Mouse (Mus musculus) hematopoietic stem cell, adult 5-6 weeks (primary cell): Measurements from ENCODE around the gene Borcs5. TPM values are rescaled to one million over a fixed set of nuclear protein-coding genes. Genes with fewer than 3 reads are reported as not detected.

Experiments
- ATAC-seq, 2 experiments: fragments of 125-278 bp in 1 of 2; replicated peaks in 1 of 2; 2 replicates each; pipeline ENCODE4 v1.8.0; 2016 to 2017; ENCODE audit warnings: inconsistent platforms in 2 of 2, mild to moderate bottlenecking in 2 of 2, moderate number of reproducible peaks in 2 of 2, low read depth in 1 of 2, moderate TSS enrichment in 1 of 2; ENCODE audit not compliant: low FRiP score in 2 of 2, poor library complexity in 2 of 2, severe bottlenecking in 2 of 2, insufficient read depth in 1 of 2, low TSS enrichment in 1 of 2
- total RNA-seq: library from RNA; stranded (forward); fragments of 172-1452, 232-1000 nt; gene quantifications from 2 replicates; pipeline ENCODE4 v1.2.3, GENCODE M21; 2017

Borcs5 gene
- 7.8 and 8.5 TPM in 2 replicates for total RNA-seq

DNA sequence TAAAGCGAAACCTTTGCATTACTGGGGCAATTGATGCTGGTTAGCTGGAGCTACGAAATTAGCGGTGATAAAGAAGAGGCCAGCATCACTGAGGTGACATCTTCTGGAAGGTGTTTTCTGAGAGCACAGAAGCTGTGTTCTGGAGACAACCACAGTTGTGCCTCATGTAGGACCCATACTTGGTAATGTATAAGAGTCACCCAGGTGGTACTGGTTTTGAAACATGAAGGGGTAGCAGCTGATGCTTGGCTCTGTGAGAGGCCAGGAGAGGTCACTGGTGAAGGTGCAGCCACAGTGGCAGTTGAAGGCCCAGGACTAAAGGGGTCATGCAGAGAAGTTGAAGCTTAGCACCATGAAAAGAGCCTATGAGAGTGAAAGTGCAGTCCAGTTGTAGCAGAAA, at the start of gene Borcs5:
Borcs5 (plus strand) TSS at position 301 of the 400 bp plus-strand sequence.
- ATAC-seq = no peak

DNA sequence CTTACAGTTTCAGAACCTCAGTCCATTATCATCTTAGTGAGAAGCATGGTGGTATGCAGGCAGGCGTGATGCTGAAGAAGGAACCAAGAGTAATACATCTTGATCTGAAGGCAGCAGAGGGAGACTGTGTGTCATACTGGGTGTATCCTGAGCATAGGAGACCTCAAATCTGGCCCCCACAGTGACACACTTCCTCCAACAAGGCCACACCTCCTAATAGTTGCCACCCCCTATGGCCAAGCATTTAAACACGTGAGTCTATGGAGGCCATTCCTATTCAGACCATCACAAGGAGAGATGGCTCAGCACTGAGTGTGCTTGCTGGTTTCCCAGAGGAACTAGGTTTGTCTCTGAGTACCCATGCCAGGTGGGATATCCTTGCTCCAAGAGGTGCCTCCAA, 47.7 kb upstream of the Borcs5 start:
- no peak for ATAC-seq

DNA sequence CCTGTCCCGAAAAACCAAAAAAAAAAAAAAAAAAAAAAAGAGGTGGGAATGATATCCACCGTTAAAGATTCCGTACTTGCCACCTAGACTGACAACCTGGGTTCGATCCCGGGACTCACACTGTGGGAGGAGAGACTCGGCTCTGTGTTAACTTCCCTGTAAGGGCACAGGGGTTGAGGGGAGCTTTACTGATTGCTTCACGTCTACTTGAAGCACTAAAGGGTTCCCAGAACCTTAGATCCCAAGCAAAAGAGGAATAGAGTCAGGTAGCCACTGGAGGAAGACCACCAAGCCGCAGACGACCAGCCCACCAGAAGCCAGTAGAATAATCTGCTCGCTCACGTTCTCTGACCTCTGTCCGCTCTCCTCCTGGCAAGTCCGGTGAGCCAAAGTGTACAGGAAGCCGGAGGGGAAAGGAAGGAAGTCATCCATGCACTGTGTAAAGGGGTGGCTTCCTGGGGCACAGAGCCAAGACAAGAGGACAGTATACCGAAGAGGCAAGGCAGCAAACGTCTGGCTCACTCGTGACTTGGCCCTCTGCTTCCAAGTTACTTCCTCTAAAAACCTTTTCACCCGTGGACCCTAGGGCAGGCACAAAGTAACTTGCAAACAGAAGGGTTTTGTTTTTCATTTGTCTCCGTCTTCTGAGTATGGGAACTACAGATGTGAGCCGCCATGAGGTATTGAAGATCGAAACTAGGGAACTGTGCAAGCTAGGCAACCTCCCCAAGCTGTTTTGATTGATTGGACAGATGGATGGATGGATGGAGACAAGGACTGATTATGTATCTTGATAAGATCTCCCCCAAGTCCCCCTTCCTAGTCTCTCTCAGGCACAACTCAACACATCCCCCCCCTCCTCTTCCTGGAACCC, 44.5 kb upstream of the Borcs5 start:
- ATAC-seq = peak; percentile 80 to 85

DNA sequence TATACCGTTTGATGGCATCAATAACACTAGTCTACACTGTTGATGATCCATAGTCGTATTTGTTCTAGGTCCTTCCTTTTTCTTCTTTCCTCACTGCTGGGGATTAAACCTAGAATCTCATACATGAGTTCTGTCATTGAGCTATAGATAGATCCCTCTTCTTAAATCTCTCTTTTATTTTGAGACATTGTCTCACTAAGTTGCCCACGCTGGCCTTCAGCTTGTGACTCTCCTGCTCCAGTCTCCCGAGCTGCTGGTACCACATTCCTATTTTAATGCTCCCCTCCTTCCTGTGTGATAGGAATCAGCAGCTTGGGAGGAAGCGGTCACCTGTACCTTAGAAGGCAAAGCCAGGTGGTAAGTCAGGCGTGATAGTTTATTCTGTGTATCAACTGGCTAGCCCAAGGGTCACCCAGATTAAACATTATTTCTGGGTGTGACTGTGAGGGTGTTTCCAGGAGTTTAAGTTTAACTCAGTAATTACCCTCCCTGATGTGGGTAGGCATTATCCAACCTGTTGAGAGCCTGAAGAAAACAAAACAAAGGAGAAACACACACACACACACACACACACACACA, 41.6 kb upstream of the Borcs5 start:
- no peak for ATAC-seq

DNA sequence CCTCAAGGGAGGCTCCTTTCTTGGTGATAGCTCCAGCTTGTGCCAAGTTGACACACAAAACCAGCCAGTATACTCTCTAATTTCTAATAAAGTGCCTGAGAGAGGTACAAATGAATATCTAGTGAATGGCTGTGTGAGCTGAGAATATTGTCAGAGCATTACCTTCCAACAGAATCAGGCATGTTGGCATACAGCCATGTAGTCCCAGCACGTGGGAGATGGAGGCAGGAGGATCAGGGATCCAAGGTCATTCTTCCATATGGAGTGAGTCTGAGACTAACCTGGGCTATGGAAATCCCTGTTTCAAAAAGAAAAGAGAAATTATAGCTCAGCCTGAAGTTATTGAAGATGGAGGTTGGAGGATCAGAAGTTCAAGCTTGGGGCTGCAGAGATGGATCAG, 40.1 kb upstream of the Borcs5 start:
- ATAC-seq = no peak

DNA sequence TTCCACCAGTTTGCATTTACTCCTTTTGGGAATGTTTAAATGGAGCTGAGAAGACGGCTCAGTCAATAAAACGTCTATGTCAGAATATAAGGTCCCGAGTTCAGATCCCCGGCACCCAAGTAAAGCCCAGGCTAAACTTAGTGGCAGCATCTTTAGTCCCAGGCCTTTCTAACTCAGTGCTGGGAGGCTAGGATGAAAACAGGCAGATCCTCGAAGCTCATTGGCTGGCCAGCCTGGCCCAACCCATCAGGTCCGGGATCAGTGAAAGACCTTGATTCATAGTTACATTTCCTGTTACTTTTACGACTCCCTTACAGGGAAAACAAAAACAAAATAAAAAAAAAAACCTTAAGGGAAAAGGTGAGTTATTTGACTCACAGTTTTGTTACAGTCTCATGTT, 38.2 kb upstream of the Borcs5 start:
- no peak for ATAC-seq

DNA sequence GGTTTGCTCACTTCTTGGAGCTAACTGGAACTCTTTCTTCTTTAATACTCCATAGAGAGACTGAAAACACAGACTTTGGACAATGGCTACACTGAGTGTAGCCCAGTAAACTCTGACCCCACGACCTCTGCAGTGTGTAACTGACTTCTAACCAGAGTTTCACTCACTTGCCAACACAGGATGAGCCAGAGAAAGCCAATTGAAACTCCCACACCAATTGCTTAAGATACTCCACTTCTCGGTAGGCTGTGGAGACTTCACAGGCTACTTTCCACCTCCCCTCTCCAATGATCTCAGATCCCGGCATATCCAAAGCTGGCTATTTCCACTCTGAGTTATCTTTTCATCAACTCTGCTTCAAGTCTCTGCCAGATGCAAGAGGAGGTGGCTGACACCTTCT, 37.5 kb upstream of the Borcs5 start:
- no peak for ATAC-seq

DNA sequence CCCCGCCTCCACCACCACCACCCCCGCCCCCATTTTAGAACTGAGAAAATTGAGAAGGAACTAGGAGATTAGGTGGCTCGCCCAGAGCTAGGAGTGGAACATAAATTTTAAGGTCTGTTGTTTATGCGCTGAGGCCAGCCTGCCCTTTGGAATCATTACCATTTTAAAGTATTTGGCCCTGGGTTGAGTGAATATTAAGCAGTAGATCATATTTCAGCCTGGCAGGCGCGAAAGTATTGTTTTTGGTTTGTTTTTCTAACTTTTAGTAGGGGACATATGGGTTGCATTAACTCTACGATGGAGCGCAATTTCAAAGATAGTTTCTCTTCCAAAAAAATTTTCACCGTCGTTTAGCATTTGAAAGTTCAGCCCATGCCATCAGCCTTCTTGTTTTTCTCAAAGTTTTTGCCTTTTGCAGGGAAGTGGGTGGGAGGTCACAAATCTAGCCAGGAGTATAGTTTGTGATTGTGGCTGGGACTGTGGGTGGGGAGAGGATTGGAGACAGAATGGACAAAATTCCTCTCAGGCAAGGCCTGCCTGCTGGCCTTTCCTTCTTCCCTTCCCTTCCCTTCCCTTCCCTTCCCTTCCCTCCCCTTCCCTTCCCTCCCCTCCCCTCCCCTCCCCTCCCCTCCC, 36.8 kb upstream of the Borcs5 start:
- no peak for ATAC-seq

DNA sequence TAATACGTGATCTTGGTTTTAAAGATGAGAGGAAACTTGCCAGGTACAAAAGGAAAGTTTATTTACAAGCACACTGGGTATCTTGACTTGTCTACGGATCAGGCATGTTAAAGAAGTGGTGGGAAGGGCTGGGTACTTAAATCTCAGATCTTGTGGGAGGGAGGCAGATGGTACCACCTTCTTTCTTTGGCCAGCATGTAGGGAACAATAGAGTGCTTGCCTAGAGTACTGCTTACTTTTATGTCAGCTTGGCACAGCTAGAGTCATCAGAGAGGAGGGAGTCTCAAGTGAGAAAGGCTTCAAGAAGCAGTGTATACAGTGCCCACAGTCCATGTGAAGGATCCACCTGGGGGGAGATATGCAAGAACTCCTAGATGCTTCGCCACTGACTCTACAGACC, 34.1 kb upstream of the Borcs5 start:
- ATAC-seq = no peak

DNA sequence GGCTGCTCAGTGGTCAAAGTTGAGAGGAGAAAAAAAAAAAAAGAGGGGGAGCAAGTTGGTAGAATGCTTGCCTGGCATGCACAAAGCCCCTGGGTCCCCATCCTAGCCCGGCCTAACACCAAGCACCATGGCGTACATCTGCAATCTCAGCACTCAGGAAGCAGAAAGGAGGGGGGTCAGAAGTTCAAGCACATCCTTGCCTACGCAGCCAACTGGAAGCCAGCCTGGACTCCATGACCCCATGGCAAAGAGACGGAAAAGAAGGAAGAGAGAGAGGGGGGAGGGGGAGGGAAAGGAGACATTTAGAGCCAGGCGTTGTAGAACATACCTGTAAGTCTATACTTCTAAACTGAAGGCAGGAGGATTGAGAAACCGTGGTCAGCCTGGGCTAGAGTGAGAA, 32.8 kb upstream of the Borcs5 start:
- 0 out of 4 replicates have a peak, but pooled peaks of 1 of the 2 experiments have one; percentile 17 for ATAC-seq

DNA sequence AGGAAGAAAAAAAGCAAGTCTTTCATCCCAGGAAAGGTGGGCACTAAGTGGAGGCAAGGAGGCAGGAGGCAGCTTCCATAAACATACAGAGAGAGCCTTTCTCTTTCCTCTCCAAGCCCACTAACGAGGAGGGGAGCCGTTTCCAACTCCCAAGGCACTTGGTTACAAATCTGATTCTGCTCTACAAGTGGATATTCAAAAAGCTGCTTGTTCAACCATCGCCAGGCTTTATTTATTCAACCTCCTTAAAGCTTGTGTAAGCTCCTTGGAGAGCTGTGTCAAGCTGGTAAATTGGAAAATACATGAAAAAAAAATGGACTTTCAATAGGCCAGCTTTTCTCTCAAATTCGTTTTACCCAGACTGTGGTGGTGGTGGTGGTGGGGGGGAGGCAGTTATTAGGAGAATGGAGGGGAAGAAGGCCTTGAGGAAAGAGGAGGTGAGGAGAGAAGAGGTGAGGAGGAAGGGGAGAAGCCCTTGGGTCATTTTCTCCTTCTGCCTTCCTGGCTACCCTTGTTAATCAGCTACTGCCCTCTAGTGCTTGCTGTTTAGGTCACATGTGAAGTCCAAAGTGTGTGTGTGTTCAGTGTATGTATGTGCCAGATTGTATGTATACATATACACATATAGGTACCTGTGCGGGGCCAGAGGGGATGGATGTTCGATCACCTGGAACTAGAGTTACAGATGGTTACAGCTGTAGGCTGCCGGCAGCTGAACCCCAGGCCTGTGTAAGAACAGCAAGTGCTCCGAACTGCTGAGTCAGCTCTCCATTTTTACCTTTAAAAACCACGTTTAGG, 32.2 kb upstream of the Borcs5 start:
- peak; percentile 65 to 71 for ATAC-seq

DNA sequence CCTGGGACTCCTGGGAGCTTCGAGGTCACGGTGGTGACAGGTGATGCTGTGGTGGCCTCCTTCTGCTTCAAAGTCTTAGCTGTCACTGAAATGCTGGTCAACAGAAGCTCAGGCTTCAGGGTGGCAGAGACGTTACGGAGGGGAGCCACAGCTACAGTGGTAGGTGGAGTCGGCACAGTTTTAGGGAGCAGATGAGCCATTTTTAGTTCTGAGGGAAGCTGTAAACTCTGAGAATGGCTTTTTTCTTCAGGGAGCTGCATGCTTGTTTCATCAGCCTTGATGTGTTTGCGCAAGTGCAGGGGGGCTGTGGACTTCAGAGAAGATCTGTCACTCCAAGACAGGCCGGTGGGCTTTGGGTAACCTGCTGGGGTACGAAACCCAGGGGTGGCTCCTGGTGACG, 28.9 kb upstream of the Borcs5 start:
- ATAC-seq = no peak

DNA sequence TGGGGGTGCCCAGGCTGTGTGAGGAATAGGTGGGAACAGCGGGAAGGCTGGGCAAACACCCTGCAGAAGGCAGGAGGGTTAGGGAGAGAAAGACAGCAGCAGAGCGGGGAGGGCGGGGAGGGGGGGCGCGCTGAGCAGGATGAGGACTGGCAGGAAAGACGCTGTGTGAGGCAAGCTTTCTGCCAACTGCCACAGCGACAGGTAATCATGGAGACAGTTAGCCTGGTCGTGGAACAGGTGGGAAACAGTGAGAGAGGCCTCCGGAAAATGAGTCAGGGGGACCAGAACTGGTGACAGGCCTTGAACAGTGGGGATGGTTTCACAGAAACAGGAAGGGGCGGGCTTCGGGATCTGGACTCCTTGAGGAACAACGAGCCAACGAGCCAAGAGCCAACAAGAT, 27.4 kb upstream of the Borcs5 start:
- no peak for ATAC-seq

DNA sequence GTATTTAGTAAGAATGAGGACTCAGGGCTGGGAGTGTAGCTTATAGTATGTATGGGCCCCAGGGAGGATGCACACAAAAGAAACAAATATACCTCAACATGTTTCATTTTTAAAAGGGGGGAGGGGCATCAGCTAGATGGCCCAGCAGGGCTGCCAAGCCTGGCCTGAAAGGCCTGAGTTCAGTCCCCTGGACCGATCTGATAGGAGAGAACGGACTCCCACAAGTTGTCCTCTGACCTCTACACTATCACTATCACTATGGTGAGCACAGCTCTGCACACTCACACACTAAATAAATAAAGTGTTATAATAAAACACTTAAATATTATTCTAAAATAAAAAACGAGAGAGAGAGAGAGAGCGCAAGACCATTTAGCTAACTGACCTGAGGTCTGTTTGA, 25.0 kb upstream of the Borcs5 start:
- ATAC-seq = no peak

DNA sequence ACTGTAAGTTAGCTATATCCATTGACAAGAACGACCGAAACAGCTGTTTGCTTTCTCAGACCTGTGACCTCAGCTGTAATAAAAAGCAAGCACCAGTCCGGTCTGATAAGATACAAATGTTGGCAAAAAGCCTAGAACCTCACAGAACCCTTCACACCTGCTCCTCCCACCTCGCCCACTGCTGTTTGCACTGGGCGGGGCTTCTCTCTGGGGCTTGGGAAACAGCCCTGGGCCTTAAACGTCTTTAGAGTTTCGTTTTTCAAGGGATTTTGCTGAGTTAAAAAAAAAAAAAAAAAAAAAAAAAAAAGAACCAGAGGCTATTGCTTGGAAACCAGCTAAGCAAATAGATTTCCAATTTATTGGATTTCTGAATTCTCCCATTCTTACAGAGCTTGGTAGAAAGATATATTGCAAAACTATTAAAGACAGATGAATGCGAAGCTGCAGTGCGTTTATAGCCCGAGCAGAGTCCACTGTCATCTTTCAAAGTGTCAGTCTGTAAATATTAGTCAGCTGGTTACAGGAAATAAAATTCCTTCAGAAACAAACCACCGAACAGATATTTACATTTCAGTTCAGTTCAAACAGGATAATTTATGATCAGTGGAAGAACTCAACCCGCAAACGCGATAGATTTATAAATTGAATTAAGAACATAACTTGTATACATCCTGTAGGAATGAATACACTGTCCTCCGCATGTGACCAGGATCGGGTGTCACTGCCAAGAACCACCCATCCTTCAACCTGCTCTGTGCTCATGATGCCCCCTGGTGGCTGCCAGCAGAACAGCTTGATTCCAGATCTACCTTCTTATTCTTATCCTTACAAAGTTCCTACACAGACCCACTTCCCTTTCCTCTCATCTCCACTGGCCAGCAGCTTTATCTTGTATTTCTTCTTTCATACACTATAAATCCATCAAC, 24.3 kb upstream of the Borcs5 start:
- ATAC-seq = peak; percentile 84 to 95

DNA sequence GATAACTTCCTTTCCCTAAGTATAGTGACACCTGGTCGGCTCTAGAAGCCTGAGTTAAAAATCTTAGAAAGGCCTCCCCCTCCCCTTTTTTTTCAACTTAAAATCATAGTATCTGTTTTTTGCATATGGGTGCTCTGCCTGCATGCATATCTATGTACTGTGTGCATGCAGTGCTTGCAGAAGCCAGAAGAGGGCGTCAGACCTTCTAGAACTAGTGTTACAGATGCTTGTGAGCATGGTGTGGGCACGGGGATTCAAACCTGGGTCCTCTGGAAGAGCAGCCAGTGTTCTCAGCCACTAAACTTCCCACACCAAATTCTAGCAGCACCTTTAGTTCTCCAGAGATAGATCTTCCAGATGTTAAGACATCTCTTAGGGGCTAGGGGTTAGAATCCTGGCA, 21.7 kb upstream of the Borcs5 start:
- ATAC-seq = no peak

DNA sequence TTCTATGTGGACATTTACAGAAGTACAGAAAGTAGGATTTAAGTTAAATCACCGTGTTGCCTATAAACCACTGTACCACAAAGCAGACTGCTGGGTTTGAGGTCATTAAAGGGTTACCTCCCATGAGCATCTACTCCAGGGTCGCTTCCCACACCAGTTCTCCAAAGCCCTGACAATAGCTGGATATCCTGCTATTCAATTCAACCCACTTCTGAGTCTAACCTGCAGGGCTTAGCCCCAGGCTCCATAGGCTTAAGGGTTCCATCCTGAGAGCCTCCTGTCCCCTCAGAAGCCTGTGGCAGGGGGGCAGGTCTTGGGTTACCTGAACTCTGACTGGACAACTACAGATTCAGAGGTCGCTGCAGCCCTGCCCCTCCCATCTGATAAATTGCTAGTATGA, 19.2 kb upstream of the Borcs5 start:
- no peak for ATAC-seq
